Mouse (Mus musculus) spleen, adult 2 months (tissue): ENCODE measurements around the gene Lrrk1.

Experiments used
- CTCF ChIP-seq: fragments of 200-500 bp; IDR thresholded peaks from 2 replicates; pipeline ENCODE4 v1.5.1; 2011; ENCODE audit warnings: mild to moderate bottlenecking, inconsistent platforms; ENCODE audit not compliant: insufficient read depth, insufficient read length, insufficient replicate concordance; ENCODE audit errors: extremely low read depth
- POLR2A ChIP-seq: fragments of 200-500 bp; IDR thresholded peaks from 2 replicates; pipeline ENCODE4 v1.6.1; 2011; ENCODE audit warnings: low read depth, low read length, inconsistent platforms

GRCm38 (mm10) chr7:66375736-66376135 lies 12.4 kb downstream of the Lrrk1 start:
- TF ChIP-seq POLR2A, result no peak
- no peak for TF ChIP-seq CTCF
